Mouse (Mus musculus): Measurements from ENCODE around the gene Ddt. TPM values are rescaled to one million over a fixed set of nuclear protein-coding genes. Genes with fewer than 3 reads are reported as not detected.

The Ddt gene
- polyA plus RNA-seq, 1 experiment, result 66.4 TPM

GRCm38 (mm10) chr10:75780769-75781578, 7.8 kb upstream of the Ddt start, which contains the start of the genes Gm20441 and Gstt3:
Gm20441 (minus strand) TSS chr10:75780954.
Gstt3 (minus strand) TSS chr10:75781414.
- no peak for TF ChIP-seq GATA1 (IDR thresholded peaks at IDR 0.05; ENCODE audit: low read length)

- TF ChIP-seq GATA1 (IDR thresholded peaks at IDR 0.05; ENCODE audit: low read length), result no peak
Measured at GRCm38 (mm10) chr10:75779206-75780174, 6.3 kb upstream of the Ddt start.

- TF ChIP-seq GATA1 (IDR thresholded peaks at IDR 0.05; ENCODE audit: low read length), result no peak
Measured at GRCm38 (mm10) chr10:75777885-75778284, 4.7 kb upstream of the Ddt start.

- TF ChIP-seq GATA1 (IDR thresholded peaks at IDR 0.05; ENCODE audit: low read length), result no peak
Measured at GRCm38 (mm10) chr10:75776562-75776961, 3.3 kb upstream of the Ddt start.

GRCm38 (mm10) chr10:75774587-75774986, 1.4 kb upstream of the Ddt start:
- TF ChIP-seq GATA1 (IDR thresholded peaks at IDR 0.05; ENCODE audit: low read length), result no peak

- TF ChIP-seq GATA1 (IDR thresholded peaks at IDR 0.05; ENCODE audit: low read length), result no peak
Measured at GRCm38 (mm10) chr10:75774102-75774501, 888 bp upstream of the Ddt start.

GRCm38 (mm10) chr10:75766856-75767255, 6.4 kb downstream of the Ddt start:
- no peak for TF ChIP-seq GATA1 (IDR thresholded peaks at IDR 0.05; ENCODE audit: low read length)

GRCm38 (mm10) chr10:75764519-75765473, 8.4 kb downstream of the Ddt start:
- TF ChIP-seq GATA1 (IDR thresholded peaks at IDR 0.05; ENCODE audit: low read length), result no peak

GRCm38 (mm10) chr10:75763682-75764518, 9.3 kb downstream of the Ddt start, which contains the start of gene Cabin1:
Cabin1 (minus strand) TSS chr10:75764341.
- TF ChIP-seq GATA1 (IDR thresholded peaks at IDR 0.05; ENCODE audit: low read length), result no peak

GRCm38 (mm10) chr10:75762413-75762812, 10.8 kb downstream of the Ddt start:
- TF ChIP-seq GATA1 (IDR thresholded peaks at IDR 0.05; ENCODE audit: low read length), result no peak

GRCm38 (mm10) chr10:75760311-75760710, 12.9 kb downstream of the Ddt start:
- no peak for TF ChIP-seq GATA1 (IDR thresholded peaks at IDR 0.05; ENCODE audit: low read length)

GRCm38 (mm10) chr10:75756719-75757118, 16.5 kb downstream of the Ddt start:
- TF ChIP-seq GATA1 (IDR thresholded peaks at IDR 0.05; ENCODE audit: low read length), result no peak

GRCm38 (mm10) chr10:75744017-75744416, 29.2 kb downstream of the Ddt start:
- no peak for TF ChIP-seq GATA1 (IDR thresholded peaks at IDR 0.05; ENCODE audit: low read length)

- no peak for TF ChIP-seq GATA1 (IDR thresholded peaks at IDR 0.05; ENCODE audit: low read length)
Measured at GRCm38 (mm10) chr10:75743369-75743768, 29.8 kb downstream of the Ddt start.
